Mouse (Mus musculus): ENCODE data around the gene Lcn4. TPM values are rescaled to one million over a fixed set of nuclear protein-coding genes. Genes with fewer than 3 reads are reported as not detected.

Lcn4 gene
- polyA plus RNA-seq, 1 experiment, result not detected

DNA sequence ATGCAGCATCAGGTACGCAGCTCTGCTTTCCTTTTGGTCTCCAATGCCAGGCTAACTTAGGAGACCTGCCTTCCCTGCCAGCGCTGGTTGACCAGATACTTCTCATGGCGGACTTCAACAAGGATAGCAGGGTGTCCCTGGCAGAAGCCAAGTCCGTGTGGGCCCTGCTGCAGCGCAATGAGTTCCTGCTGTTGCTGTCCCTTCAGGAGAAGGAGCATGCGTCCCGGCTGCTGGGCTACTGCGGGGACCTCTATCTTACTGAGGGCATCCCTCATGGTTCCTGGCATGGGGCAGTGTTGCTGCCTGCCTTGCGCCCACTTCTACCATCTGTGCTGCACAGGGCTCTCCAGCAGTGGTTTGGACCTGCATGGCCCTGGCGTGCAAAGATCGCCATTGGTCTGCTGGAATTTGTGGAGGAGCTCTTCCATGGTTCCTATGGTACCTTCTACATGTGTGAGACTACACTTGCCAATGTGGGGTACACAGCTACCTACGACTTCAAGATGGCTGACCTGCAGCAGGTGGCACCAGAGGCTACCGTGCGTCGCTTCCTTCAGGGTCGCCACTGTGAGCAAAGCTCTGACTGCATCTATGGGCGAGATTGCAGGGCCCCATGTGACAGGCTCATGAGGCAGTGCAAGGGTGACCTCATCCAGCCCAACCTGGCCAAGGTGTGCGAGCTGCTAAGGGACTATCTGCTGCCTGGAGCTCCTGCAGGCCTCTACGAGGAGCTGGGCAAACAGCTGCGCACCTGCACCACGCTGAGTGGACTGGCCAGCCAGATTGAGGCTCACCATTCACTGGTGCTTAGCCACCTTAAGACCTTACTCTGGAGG, 35.4 kb downstream of the Lcn4 start:
- H3K4me3 ChIP-seq (ENCODE audit: insufficient read depth, low read length), result no peak overlapping the region
- peaks cover 12% of the 10 kb centered on the region for H3K4me1 ChIP-seq (ENCODE audit: control insufficient read depth, insufficient read depth, low read length)
- TF ChIP-seq POLR2A (IDR thresholded peaks at IDR 0.05; ENCODE audit: borderline replicate concordance, low read depth, low read length) (no peak), CTCF (IDR thresholded peaks at IDR 0.05; ENCODE audit: low read depth, low read length) (no peak)
- H3K27ac ChIP-seq (ENCODE audit: insufficient read depth, low read depth, low read length), result no peak overlapping the region

DNA sequence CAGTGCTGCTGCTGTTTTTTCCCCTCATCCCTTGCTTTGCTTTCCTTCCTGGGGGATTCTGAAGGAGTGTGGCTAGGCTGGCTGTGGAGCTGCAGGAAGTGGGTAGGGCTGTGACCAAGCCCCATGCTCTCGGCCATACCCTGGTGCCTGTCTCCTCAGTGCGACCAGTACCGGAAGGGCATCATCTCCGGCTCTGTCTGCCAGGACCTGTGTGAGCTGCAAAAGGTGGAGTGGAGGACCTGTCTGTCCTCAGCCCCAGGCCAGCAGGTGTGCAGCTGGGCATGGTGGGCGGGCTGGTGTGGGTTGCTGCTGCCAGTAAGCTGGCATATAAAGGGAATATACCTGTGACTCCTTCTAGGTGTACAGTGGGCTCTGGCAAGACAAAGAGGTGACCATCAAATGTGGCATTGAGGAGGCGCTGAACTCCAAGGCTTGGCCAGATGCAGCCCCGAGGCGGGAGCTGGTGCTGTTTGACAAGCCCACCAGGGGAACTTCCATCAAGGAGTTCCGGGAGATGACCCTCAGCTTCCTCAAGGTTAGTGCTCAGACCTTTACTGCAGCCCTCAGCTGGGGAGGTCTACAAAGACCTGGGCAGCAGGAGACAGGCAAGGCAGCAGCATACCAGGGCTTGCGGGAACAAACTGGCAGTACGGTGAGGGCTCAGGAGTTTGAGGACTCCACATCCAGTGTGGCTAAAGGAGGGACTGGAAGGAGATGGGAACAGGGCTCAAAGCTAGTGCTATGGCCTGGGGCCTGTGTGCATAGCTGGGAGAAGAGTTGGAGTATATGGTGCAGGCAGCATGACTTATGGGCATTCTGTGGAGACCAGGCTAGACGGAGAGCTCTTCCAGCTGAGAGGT, 36.2 kb downstream of the Lcn4 start:
- H3K27ac ChIP-seq (ENCODE audit: insufficient read depth, low read depth, low read length), result no peak overlapping the region
- peaks cover 10% of the 10 kb centered on the region for H3K4me1 ChIP-seq (ENCODE audit: control insufficient read depth, insufficient read depth, low read length)
- TF ChIP-seq CTCF (IDR thresholded peaks at IDR 0.05; ENCODE audit: low read depth, low read length), result no peak
- no peak for TF ChIP-seq POLR2A (IDR thresholded peaks at IDR 0.05; ENCODE audit: borderline replicate concordance, low read depth, low read length)
- H3K4me3 ChIP-seq (ENCODE audit: insufficient read depth, low read length), result no peak overlapping the region

DNA sequence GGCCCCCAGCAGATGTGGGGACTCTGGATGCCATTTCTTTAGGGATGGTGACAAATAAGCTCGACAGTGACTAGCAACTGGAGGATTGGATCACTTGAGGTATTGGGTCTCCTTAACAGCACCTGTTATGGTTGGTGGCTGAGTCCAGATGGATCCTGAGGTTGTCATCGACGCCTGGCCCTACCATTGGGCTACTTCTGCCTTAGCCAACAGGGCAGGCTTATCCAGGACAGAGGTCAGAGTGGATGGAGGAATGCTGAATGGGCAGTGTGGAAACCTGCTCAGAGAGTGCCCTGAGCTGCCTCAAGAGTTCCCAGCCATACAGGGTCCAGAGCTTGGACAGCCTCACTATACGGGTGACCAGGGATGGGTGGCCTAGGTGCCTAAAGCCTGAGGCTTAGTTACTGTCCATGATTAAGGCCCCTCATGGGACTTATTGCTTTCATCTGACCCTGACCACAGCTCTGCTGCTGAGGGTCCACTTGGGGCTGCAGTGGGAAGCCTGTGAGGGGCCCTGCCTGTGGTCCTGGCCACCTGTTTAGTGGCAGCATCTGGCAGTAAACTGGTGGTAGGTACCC, 37.0 kb downstream of the Lcn4 start:
- no peak overlapping the region for H3K4me3 ChIP-seq (ENCODE audit: insufficient read depth, low read length)
- no peak overlapping the region for H3K27ac ChIP-seq (ENCODE audit: insufficient read depth, low read depth, low read length)
- peaks cover 10% of the 10 kb centered on the region for H3K4me1 ChIP-seq (ENCODE audit: control insufficient read depth, insufficient read depth, low read length)
- TF ChIP-seq POLR2A (IDR thresholded peaks at IDR 0.05; ENCODE audit: borderline replicate concordance, low read depth, low read length) (no peak), CTCF (IDR thresholded peaks at IDR 0.05; ENCODE audit: low read depth, low read length) (no peak)

DNA sequence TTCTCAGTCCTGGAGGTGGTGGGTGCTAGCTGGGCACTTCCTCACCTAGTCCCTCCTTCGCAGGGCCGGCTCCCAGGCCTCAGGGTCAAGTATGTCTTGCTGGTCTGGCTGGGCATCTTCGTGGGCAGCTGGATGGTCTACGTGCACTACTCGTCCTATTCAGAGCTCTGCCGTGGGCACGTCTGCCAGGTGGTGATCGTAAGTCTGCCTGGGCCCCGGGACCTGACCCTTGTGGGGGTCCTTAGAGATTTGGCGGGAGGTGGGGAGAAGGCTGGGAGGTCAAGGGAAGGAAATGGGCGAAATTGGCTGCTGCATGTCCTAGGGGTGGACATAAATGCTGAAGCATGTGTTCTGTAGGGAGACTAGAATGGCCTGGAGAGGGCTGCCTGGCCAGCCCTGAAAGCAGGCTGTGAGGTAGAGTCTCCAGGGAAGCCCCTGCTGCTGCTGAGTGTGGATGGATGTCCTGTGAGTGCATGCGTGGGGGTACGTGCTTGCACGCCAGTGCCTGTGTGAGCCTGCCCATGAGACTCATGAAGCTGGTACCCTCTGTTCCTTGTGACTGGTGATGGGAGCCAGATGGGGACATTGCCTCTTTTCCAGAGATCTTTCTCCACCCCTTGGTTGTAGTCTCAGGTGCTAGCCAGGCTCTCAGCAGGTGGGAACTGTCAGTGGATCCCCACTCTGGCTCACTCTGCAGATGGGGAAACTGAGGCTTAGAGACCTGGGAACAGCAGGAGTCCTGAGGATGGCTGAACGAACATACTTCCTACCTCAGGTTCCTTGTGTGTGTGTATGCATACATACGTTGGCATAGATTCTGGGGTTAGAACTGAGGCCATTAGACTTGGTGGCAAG, 38.3 kb downstream of the Lcn4 start:
- Histone ChIP-seq H3K4me1 (ENCODE audit: control insufficient read depth, insufficient read depth, low read length) (peaks cover 4% of the 10 kb centered on the region), H3K4me3 (ENCODE audit: insufficient read depth, low read length) (no peak overlapping the region), H3K27ac (ENCODE audit: insufficient read depth, low read depth, low read length) (no peak overlapping the region)
- TF ChIP-seq CTCF (IDR thresholded peaks at IDR 0.05; ENCODE audit: low read depth, low read length), result no peak
- no peak for TF ChIP-seq POLR2A (IDR thresholded peaks at IDR 0.05; ENCODE audit: borderline replicate concordance, low read depth, low read length)

DNA sequence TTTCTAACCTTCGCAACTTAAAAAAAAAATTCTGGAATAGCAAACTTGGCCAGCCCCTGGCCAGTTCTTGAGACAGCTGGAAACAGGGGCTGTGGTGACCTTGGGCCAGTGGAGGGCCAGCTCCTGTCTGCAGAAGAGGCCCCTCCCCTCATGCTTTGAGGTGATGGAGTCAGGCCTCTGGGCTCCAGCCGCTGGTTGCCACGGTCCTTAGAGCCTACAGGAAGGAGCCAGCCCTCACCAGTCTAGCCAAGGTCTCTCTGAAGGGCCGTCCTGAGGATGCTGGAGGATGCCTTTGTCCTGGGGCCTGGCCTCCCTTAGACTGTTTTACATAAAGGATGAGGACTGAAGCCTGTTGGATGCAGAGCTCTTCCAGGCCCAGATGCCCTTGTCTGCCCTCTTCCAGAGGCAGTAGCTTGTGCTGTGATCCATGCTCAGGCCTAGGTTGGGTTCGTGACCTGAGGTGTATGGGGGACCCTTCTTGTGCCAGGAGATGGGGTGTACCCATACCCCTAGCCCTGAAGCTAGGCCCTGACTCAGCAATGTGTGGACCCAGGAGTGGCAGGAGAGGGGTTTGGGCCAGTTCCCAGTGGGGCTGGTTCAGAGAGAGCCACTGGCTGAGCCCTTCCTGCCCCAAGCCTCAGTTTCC, 42.2 kb downstream of the Lcn4 start:
- Histone ChIP-seq H3K27ac (ENCODE audit: insufficient read depth, low read depth, low read length) (no peak overlapping the region), H3K4me1 (ENCODE audit: control insufficient read depth, insufficient read depth, low read length) (peaks cover 3% of the 10 kb centered on the region; the same call in 1 of the 2 replicates), H3K4me3 (ENCODE audit: insufficient read depth, low read length) (peak overlapping the region; percentile 59)
- TF ChIP-seq CTCF (IDR thresholded peaks at IDR 0.05; ENCODE audit: low read depth, low read length) (no peak), POLR2A (IDR thresholded peaks at IDR 0.05; ENCODE audit: borderline replicate concordance, low read depth, low read length) (no peak)

DNA sequence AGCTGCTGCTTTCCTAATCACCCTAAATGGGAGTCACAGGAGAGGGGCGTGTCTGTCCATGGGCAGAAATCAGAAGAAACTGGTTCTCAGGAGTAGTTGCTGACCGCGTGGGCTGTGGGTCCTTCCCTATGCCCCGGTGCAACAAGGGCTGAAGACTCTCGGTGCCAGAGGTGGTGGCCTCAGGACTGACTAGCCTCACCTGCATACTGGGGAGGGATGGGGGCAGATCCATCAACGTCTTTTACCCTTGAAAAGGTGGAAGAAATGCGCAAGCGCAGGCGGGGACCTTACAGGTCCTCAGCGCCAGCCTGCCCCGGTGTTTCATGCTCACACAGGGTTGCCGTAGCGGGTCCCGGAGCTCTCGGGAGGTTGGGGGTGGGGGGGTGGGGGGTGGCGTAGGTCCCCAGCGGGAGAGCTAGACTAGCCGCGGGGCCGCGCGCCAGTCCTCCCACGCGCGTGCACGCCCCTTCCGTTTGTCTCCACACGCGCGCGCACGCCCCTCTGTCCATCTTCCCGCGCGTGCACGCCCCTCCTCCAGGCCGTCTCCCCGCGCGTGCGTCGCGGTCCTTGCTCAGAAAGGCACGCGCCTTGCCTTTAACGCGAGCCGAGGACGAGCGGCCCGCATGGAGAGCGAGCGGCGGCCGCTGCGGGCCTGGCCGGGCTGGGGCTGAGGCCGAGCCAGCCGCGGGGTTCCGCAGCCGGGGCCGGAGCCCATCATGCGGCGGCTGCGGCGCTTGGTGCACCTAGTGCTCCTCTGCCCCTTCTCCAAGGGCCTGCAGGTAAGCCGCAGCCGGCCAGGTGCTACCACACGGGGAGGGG, 43.0 kb downstream of the Lcn4 start, which contains the start of gene Fam69b:
Gene Fam69b, plus strand, starts transcription at position 537 of the 819 bp plus-strand sequence.
- H3K27ac ChIP-seq (ENCODE audit: insufficient read depth, low read depth, low read length), result no peak within 1 kb of the TSS
- peaks cover 3% of the 10 kb centered on the region; the same call in 1 of the 2 replicates for H3K4me1 ChIP-seq (ENCODE audit: control insufficient read depth, insufficient read depth, low read length)
- peak within 1 kb of the TSS; percentile 59 for H3K4me3 ChIP-seq (ENCODE audit: insufficient read depth, low read length)
- TF ChIP-seq CTCF (IDR thresholded peaks at IDR 0.05; ENCODE audit: low read depth, low read length) (no peak), POLR2A (IDR thresholded peaks at IDR 0.05; ENCODE audit: borderline replicate concordance, low read depth, low read length) (no peak)

DNA sequence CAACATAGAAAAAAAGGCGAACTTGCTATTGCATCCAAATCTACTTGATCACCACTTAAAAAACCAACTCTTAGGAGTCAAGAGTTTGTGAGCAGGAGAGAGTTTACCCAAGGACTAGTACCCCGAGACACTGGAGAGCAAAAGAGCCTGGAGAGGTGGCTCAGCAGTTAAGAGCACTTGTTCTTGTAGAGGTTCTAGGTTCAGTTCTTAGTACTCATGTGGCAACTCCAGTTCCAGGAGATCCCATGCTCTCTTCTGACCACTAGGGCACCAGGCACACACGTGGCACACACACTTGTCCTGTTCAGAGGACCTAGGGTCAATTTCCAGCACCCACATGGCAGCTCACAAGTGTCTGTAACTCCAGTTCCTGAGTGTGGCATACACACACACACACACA, 45.0 kb downstream of the Lcn4 start:
- no peak for TF ChIP-seq POLR2A (IDR thresholded peaks at IDR 0.05; ENCODE audit: borderline replicate concordance, low read depth, low read length)
- TF ChIP-seq CTCF (IDR thresholded peaks at IDR 0.05; ENCODE audit: low read depth, low read length), result no peak
- H3K4me3 ChIP-seq (ENCODE audit: insufficient read depth, low read length), result no peak overlapping the region
- H3K27ac ChIP-seq (ENCODE audit: insufficient read depth, low read depth, low read length), result no peak overlapping the region
- peaks cover 3% of the 10 kb centered on the region; the same call in 1 of the 2 replicates for H3K4me1 ChIP-seq (ENCODE audit: control insufficient read depth, insufficient read depth, low read length)

DNA sequence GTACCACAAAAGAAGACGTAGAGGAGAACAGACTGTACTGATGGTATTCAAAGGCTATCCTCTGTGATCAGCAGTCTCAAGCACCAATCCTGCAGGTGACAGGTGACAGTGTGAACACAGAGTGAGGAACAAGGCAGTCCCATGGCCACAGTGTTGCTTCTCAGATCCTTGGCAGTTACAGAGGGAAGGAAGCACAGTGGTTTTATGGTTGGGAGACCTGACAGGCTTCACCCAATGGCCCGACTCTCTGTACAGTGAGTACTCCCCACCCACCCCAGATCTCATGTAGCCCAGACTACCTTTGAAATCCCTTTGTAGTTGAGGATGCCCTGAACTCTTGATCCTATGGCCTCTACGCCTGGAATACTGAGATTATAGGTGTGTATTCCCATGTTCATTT, 45.7 kb downstream of the Lcn4 start:
- peaks cover 3% of the 10 kb centered on the region; the same call in 1 of the 2 replicates for H3K4me1 ChIP-seq (ENCODE audit: control insufficient read depth, insufficient read depth, low read length)
- no peak overlapping the region for H3K27ac ChIP-seq (ENCODE audit: insufficient read depth, low read depth, low read length)
- H3K4me3 ChIP-seq (ENCODE audit: insufficient read depth, low read length), result no peak overlapping the region
- TF ChIP-seq CTCF (IDR thresholded peaks at IDR 0.05; ENCODE audit: low read depth, low read length) (no peak), POLR2A (IDR thresholded peaks at IDR 0.05; ENCODE audit: borderline replicate concordance, low read depth, low read length) (no peak)
